Mouse (Mus musculus) forebrain, embryonic 16.5 days (tissue): Measurements from ENCODE around the gene Sik1. TPM values are rescaled to one million over a fixed set of nuclear protein-coding genes. Genes with fewer than 3 reads are reported as not detected.

Experiments used
- ATAC-seq: fragments of 200-750 bp; cut with Nextera tagmentation; 2 replicates; pipeline ENCODE4 v1.8.0; 2017; ENCODE audit warnings: mild to moderate bottlenecking, moderate library complexity
- H3K27ac ChIP-seq: fragments of 300-500 bp; sonication (generic); 2 replicates; pipeline ENCODE4 v1.5.1; 2014; ENCODE audit warnings: low read length, control low read depth
- H3K27me3 ChIP-seq: fragments of 300-500 bp; sonication (generic); replicated peaks from 2 replicates; pipeline ENCODE4 v1.6.1; 2014; ENCODE audit warnings: low read length; ENCODE audit not compliant: control insufficient read depth, insufficient read depth
- H3K36me3 ChIP-seq: fragments of 300-500 bp; sonication (generic); 2 replicates; pipeline ENCODE4 v1.6.1; 2014; ENCODE audit not compliant: control insufficient read depth, insufficient read depth
- H3K4me1 ChIP-seq: fragments of 300-500 bp; sonication (generic); replicated peaks from 2 replicates; pipeline ENCODE4 v1.6.1; 2014; ENCODE audit warnings: low read length; ENCODE audit not compliant: control insufficient read depth, insufficient read depth
- H3K4me2 ChIP-seq: fragments of 300-500 bp; sonication (generic); 2 replicates; pipeline ENCODE4 v1.6.1; 2014; ENCODE audit warnings: mild to moderate bottlenecking, low read length, control low read depth
- H3K4me3 ChIP-seq: fragments of 300-500 bp; sonication (generic); replicated peaks from 2 replicates; pipeline ENCODE4 v1.5.1; 2014; ENCODE audit warnings: mild to moderate bottlenecking, low read length, control low read depth
- H3K9ac ChIP-seq: fragments of 300-500 bp; sonication (generic); replicated peaks from 2 replicates; pipeline ENCODE4 v1.6.1; 2014; ENCODE audit warnings: low read depth, low read length, control low read depth
- H3K9me3 ChIP-seq: fragments of 300-500 bp; sonication (generic); 2 replicates; pipeline ENCODE4 v1.6.1; 2016; ENCODE audit warnings: low read length; ENCODE audit not compliant: control insufficient read depth
- WGBS: fragments of 180-500 bp; shearing (Covaris S2); extraction: QIAGEN DNeasy Blood & Tissue Kit; methylation state at CpG from one replicate; pipeline ENCODE4 v1.1.7; 2014; 5-methylcytosine and 5-hydroxymethylcytosine counted together
- polyA plus RNA-seq: library from polyadenylated mRNA; unstranded; fragments of >200 nt; fragmentation: Nextera tagmentation; extraction: Ambion mirVana; gene quantifications from 2 replicates; pipeline ENCODE4 v1.2.1, GENCODE M21; 2015

The Sik1 gene
- polyA plus RNA-seq, 1 experiment from 2014 or later = 20.1 TPM

DNA sequence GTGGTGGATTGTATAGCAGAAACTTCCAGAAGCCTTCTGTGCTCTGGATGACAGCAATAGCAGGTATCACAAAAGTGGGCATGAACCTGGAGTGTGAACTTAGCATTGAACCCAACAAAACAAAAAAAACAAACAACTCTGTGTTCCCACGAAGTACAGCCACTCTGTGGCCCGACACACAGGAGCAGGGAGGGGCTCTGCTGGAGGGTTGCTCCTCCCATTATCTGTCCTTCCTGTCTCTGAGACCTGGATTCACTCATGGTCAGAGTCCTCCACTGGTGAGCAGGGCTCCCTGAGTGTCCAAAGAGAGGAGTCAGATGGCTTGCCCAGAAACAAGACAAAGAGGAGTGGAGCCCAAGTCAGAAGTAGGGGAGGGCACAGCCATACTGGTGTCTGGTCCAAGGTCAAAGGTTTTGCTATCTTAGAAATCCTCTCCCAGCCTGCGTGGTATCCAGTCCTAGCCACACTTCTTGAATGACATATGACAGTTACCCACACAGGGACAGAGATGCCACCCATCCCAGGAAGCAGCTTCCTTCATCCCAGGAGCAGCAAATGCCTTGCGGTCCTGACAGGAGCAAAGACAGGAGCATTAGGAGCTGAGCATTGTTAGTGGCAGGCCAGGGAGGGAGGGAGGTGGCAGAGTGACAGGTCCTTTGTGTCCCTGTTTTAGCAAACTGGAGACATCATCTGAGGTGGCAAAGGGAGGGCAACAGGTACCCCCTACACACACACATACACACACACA, 35.3 kb downstream of the Sik1 start:
- H3K9ac ChIP-seq = no peak overlapping the region
- no peak for ATAC-seq

GRCm38 (mm10) chr17:31819372-31819771, 36.2 kb downstream of the Sik1 start:
- Histone ChIP-seq H3K4me3 (no peak overlapping the region), H3K27ac (no peak overlapping the region), H3K4me2 (no peak overlapping the region), H3K36me3 (no peaks in the 10 kb centered on the region), H3K9ac (no peak overlapping the region), H3K9me3 (no peaks in the 10 kb centered on the region), H3K27me3 (no peaks in the 10 kb centered on the region), H3K4me1 (peaks cover 29% of the 10 kb centered on the region)
- WGBS = 32% methylated on average over 9 of the region's 9 CpGs
- no peak for ATAC-seq

More for the DNA sequence above, 35.3 kb downstream of the Sik1 start:
- Histone ChIP-seq H3K4me3 (no peak overlapping the region), H3K4me2 (no peak overlapping the region), H3K4me1 (peaks cover 20% of the 10 kb centered on the region), H3K36me3 (no peaks in the 10 kb centered on the region), H3K27ac (no peak overlapping the region), H3K9me3 (no peaks in the 10 kb centered on the region), H3K27me3 (no peaks in the 10 kb centered on the region)
- WGBS = 36% methylated on average over 4 of the region's 4 CpGs

- H3K4me1 ChIP-seq = peaks cover 40% of the 10 kb centered on the region
- no peaks in the 10 kb centered on the region for H3K27me3 ChIP-seq
- no peaks in the 10 kb centered on the region for H3K9me3 ChIP-seq
- 100% methylated on average over 1 of the region's 1 CpGs for WGBS
- H3K36me3 ChIP-seq = no peaks in the 10 kb centered on the region
- H3K4me2 ChIP-seq = no peak overlapping the region
- H3K4me3 ChIP-seq = no peak overlapping the region
- ATAC-seq = no peak
- H3K9ac ChIP-seq = no peak overlapping the region
- no peak overlapping the region for H3K27ac ChIP-seq
These were observed 37.8 kb downstream of the Sik1 start for GRCm38 (mm10) chr17:31817815-31818214.

GRCm38 (mm10) chr17:31817203-31817602, 38.4 kb downstream of the Sik1 start:
- H3K9ac ChIP-seq = no peak overlapping the region
- WGBS = 20% methylated on average over 5 of the region's 5 CpGs
- no peak overlapping the region for H3K4me3 ChIP-seq
- no peaks in the 10 kb centered on the region for H3K9me3 ChIP-seq
- peak overlapping the region; percentile 42 for H3K27ac ChIP-seq
- H3K27me3 ChIP-seq = no peaks in the 10 kb centered on the region
- peaks cover 40% of the 10 kb centered on the region for H3K4me1 ChIP-seq
- H3K4me2 ChIP-seq = no peak overlapping the region
- H3K36me3 ChIP-seq = no peaks in the 10 kb centered on the region
- ATAC-seq = peak; percentile 37; the same call in 1 of the 2 replicates

DNA sequence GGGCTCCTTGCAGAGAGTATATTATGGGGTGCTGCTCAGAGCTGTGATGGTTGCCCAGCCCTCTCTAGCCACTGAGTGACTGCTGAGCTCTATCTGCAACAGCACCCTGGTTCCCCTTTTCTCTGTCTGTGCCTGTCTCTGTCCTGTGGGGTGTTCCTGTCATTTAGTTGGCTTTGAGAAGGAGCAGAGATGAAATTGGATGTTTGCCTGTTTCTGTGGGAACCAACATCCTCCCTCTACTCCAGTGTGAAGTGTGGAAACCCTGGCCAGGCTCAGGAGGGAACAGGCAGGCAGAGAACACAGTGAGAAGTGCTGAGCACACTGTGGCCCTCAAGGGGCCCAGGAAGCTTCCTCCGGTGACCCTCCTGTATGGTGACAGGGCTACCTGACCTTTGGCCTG, 40.8 kb downstream of the Sik1 start:
- Histone ChIP-seq H3K4me1 (peaks cover 37% of the 10 kb centered on the region), H3K9me3 (no peaks in the 10 kb centered on the region), H3K4me3 (no peak overlapping the region), H3K27ac (0 out of 2 replicates have a peak overlapping the region, but pooled peaks have one; percentile 24), H3K36me3 (no peaks in the 10 kb centered on the region), H3K9ac (no peak overlapping the region), H3K27me3 (no peaks in the 10 kb centered on the region), H3K4me2 (no peak overlapping the region)
- WGBS = 90% methylated on average over 1 of the region's 1 CpGs
- ATAC-seq = 0 out of 2 replicates have a peak, but pooled peaks have one; percentile 19

GRCm38 (mm10) chr17:31813938-31814622, 41.5 kb downstream of the Sik1 start:
- WGBS = 35% methylated on average over 3 of the region's 3 CpGs
- peaks cover 41% of the 10 kb centered on the region for H3K4me1 ChIP-seq
- H3K4me2 ChIP-seq = no peak overlapping the region
- ATAC-seq = peak; percentile 56
- no peak overlapping the region for H3K9ac ChIP-seq
- H3K27ac ChIP-seq = peak overlapping the region; percentile 56
- no peaks in the 10 kb centered on the region for H3K36me3 ChIP-seq
- H3K9me3 ChIP-seq = no peaks in the 10 kb centered on the region
- no peak overlapping the region for H3K4me3 ChIP-seq
- H3K27me3 ChIP-seq = no peaks in the 10 kb centered on the region

DNA sequence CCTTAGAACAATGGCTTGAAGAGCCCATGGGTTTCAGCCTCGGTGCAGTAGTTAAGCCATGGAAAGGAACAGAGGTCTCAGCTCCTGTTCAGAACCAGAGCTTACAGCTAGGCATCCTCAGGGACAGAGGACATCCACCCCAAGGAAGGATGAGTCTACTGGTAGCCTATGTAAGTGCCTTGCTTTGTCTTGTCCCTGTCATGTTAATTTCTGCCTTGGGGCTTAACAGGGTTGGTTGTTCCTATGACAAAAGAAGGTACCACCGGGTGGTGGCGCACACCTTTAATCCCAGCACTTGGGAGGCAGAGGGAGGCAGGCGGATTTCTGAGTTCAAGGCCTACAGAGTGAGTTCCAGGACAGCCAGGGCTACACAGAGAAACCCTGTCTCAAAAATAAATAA, 44.3 kb downstream of the Sik1 start:
- WGBS = 35% methylated on average over 4 of the region's 4 CpGs
- Histone ChIP-seq H3K4me2 (no peak overlapping the region), H3K9ac (no peak overlapping the region), H3K4me1 (peaks cover 28% of the 10 kb centered on the region), H3K9me3 (no peaks in the 10 kb centered on the region), H3K27me3 (no peaks in the 10 kb centered on the region), H3K27ac (no peak overlapping the region), H3K4me3 (no peak overlapping the region), H3K36me3 (no peaks in the 10 kb centered on the region)
- ATAC-seq = no peak

- H3K4me3 ChIP-seq = peak overlapping the region; percentile 32
- peak; percentile 44 for ATAC-seq
- WGBS = 24% methylated on average over 19 of the region's 19 CpGs
These were observed 45.7 kb downstream of the Sik1 start for GRCm38 (mm10) chr17:31809894-31810293.

DNA sequence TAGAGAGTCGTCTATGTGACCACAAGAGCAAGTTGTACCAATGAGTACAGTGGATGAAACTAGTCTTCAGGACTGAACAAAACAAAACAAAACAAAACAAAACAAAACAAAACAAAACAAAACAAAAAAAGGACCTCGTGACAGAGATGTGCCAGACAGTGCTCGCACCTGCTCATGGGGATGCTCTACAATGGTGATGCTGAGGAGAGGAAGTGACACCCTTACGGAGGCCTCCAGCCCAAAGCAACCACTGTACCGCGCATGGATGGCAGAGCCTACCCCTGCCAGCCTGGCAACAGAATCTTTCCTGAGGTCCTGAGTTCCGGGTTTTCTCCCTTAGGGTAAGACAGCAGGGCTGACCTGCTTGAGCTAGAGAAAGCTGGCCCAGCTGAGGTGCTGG, 46.5 kb downstream of the Sik1 start:
- no peak overlapping the region for H3K27ac ChIP-seq
- H3K27me3 ChIP-seq = no peaks in the 10 kb centered on the region
- WGBS = 95% methylated on average over 7 of the region's 7 CpGs
- no peak overlapping the region for H3K4me2 ChIP-seq
- no peaks in the 10 kb centered on the region for H3K36me3 ChIP-seq
- no peak for ATAC-seq
- H3K4me3 ChIP-seq = no peak overlapping the region
- no peaks in the 10 kb centered on the region for H3K9me3 ChIP-seq
- H3K9ac ChIP-seq = no peak overlapping the region
- H3K4me1 ChIP-seq = peaks cover 18% of the 10 kb centered on the region

More at GRCm38 (mm10) chr17:31809894-31810293, 45.7 kb downstream of the Sik1 start:
- Histone ChIP-seq H3K36me3 (no peaks in the 10 kb centered on the region), H3K9ac (peak overlapping the region; percentile 50), H3K27me3 (no peaks in the 10 kb centered on the region), H3K9me3 (no peaks in the 10 kb centered on the region), H3K4me1 (peaks cover 25% of the 10 kb centered on the region), H3K4me2 (peak overlapping the region; percentile 51), H3K27ac (peak overlapping the region; percentile 75)
